In the genomic region with DNA sequence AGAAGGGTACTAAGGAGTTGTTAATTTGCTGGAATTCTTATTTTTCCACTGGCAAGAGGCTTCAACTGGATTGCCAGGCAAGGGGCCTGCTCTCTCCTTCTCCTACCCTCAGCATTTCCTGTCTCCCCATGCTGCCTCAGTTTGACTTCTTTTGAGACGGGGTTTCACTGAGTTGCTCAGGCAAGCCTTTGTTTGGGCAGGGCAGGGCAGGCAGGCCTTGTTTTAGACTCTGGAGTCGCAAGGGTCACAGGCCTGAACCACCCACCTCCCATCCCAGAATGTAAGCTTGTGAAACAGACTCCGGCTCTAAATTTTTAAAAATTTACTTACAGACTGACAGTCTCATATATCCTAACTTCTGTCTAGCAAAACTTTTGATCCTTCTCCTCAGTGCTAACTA, we compare ENCODE assay signal across 8 mouse cellular contexts. TPM values are rescaled to one million over a fixed set of nuclear protein-coding genes. Genes with fewer than 3 reads are reported as not detected.
DNase-seq lines count a peak whose midpoint lies in the region; ATAC-seq and TF ChIP-seq lines count a peak whose summit lies in the region.

No protein-coding gene starts in this region.

- 37% methylated on average over 3 of the region's 3 CpGs for WGBS in embryonic facial prominence, embryonic 12.5 days
- WGBS in intestine, postnatal 0 days: 20% methylated on average over 3 of the region's 3 CpGs
- WGBS in neural tube, embryonic 13.5 days: 39% methylated on average over 3 of the region's 3 CpGs

- no peak overlapping the region for H3K4me3 ChIP-seq in embryonic facial prominence, embryonic 12.5 days
- 0 out of 2 replicates have a peak overlapping the region, but pooled peaks have one; percentile 72 for H3K4me3 ChIP-seq in intestine, postnatal 0 days (ENCODE audit: low read depth, low read length)
- no peak overlapping the region for H3K4me3 ChIP-seq in neural tube, embryonic 13.5 days

- H3K4me2 ChIP-seq in embryonic facial prominence, embryonic 12.5 days (replicated peaks): no peak overlapping the region
- peak overlapping the region; percentile 75; the same call in 1 of the 2 replicates for H3K4me2 ChIP-seq in intestine, postnatal 0 days (replicated peaks; ENCODE audit: low read depth)
- H3K4me2 ChIP-seq in neural tube, embryonic 13.5 days: peak overlapping the region; percentile 76

- peak overlapping the region; percentile 95 for H3K27ac ChIP-seq in embryonic facial prominence, embryonic 12.5 days
- H3K27ac ChIP-seq in intestine, postnatal 0 days (ENCODE audit: low read depth, low read length): peak overlapping the region; percentile 99
- peak overlapping the region; percentile 99 for H3K27ac ChIP-seq in neural tube, embryonic 13.5 days (replicated peaks)

- H3K9ac ChIP-seq in embryonic facial prominence, embryonic 12.5 days: peak overlapping the region; percentile 15; the same call in 1 of the 2 replicates
- H3K9ac ChIP-seq in intestine, postnatal 0 days (ENCODE audit: low read depth, low read length): no peak overlapping the region
- H3K9ac ChIP-seq in neural tube, embryonic 13.5 days: peak overlapping the region; percentile 86

- TF ChIP-seq CTCF in intestine, postnatal 0 days (IDR thresholded peaks at IDR 0.05; ENCODE audit: low read depth): no peak

- peak; percentile 21 for DNase-seq in kidney, postnatal 10 days
- no peak for DNase-seq in kidney, adult 18-20 months
- no peak for DNase-seq in frontal cortex, adult 2 months (ENCODE audit: extremely low spot score in 1 of 2, low spot score in 1 of 2)
- DNase-seq in frontal cortex, postnatal 14 days (ENCODE audit: low spot score in 2 of 2): no peak

- H3K27me3 ChIP-seq in embryonic facial prominence, embryonic 12.5 days: no peaks in the 10 kb centered on the region
- no peaks in the 10 kb centered on the region for H3K27me3 ChIP-seq in intestine, postnatal 0 days (replicated peaks; ENCODE audit: control insufficient read depth, insufficient read depth, low read length)
- H3K27me3 ChIP-seq in neural tube, embryonic 13.5 days: no peaks in the 10 kb centered on the region

- no peak for ATAC-seq in embryonic facial prominence, embryonic 12.5 days (ENCODE audit: insufficient number of reproducible peaks, insufficient read depth, low FRiP score, low TSS enrichment)
- no peak for ATAC-seq in intestine, postnatal 0 days
- ATAC-seq in neural tube, embryonic 13.5 days (ENCODE audit: low read depth): no peak
- no peak for ATAC-seq in cerebellum, adult (ENCODE audit: insufficient number of reproducible peaks, low FRiP score, low TSS enrichment)

- H3K9me3 ChIP-seq in embryonic facial prominence, embryonic 12.5 days: no peaks in the 10 kb centered on the region
- no peaks in the 10 kb centered on the region for H3K9me3 ChIP-seq in intestine, postnatal 0 days (ENCODE audit: control insufficient read depth)
- no peaks in the 10 kb centered on the region for H3K9me3 ChIP-seq in neural tube, embryonic 13.5 days

- peaks cover 15% of the 10 kb centered on the region; the same call in 1 of the 2 replicates for H3K4me1 ChIP-seq in embryonic facial prominence, embryonic 12.5 days
- H3K4me1 ChIP-seq in intestine, postnatal 0 days (replicated peaks; ENCODE audit: control insufficient read depth, insufficient read depth, low read length): peaks cover 8% of the 10 kb centered on the region; the same call in 1 of the 2 replicates
- H3K4me1 ChIP-seq in neural tube, embryonic 13.5 days (replicated peaks): peaks cover 26% of the 10 kb centered on the region

- H3K36me3 ChIP-seq in embryonic facial prominence, embryonic 12.5 days: peaks cover 7% of the 10 kb centered on the region; the same call in 1 of the 2 replicates
- H3K36me3 ChIP-seq in intestine, postnatal 0 days (ENCODE audit: control insufficient read depth, insufficient read depth): peaks cover 11% of the 10 kb centered on the region
- peaks cover 12% of the 10 kb centered on the region for H3K36me3 ChIP-seq in neural tube, embryonic 13.5 days

RNA-seq across cellular contexts. Expression of a gene that starts 1.7 kb away (rescaled TPM):
- 2,550 and 2,595 TPM in 2 replicates for polyA plus RNA-seq in embryonic facial prominence, embryonic 12.5 days (2016; fragmentation: Nextera tagmentation; extraction: Ambion mirVana)
- polyA plus RNA-seq in intestine, postnatal 0 days (2015; fragmentation: Nextera tagmentation; extraction: Ambion mirVana): 1,042 and 1,135 TPM in 2 replicates
- polyA plus RNA-seq in neural tube, embryonic 13.5 days (2015; fragmentation: Nextera tagmentation; extraction: Ambion mirVana): 2,997 and 3,038 TPM in 2 replicates
- polyA plus RNA-seq in frontal cortex, adult 2 months (2012; rRNA removed): 1,947 and 2,084 TPM in 2 replicates
